Mouse (Mus musculus): Measurements from ENCODE around the gene Arhgap32.
"Not testable (repeated sequence)": the region's sequence is repeated elsewhere in the genome, so short reads cannot be mapped to it uniquely, and the experiment has no call there.

The Arhgap32 gene

DNA sequence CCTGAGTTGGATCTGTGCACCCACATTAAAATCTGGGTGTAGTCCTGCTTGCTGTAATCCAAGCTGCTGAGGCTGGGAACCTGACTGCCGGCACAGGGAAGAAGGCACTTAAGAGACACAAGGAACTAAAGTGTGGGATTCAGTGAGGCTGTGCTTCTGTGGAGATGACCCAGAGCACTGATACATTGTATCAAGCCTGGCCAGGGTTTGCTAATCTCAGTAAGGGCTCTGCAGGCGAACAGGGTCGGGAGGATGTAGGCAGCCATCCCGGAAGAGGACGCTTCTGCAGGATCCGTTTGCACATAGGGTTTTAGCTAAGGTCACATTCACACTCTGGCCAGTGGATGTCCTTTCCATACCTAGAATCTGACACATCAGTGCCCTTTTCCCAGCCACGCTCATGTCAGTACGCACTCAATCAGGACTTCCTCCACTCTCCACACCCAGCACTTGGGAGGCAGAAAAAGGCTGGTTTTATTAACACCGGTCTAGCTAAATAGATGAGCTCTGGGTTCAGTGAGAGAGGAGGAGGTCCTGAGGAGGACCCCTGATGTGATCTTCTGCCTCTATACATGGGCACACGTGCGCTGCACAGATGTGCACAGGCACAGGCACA, 20.9 kb downstream of the Arhgap32 start:
- DNase-seq (ENCODE audit: extremely low spot score, low read depth, low spot score) = no peak

DNA sequence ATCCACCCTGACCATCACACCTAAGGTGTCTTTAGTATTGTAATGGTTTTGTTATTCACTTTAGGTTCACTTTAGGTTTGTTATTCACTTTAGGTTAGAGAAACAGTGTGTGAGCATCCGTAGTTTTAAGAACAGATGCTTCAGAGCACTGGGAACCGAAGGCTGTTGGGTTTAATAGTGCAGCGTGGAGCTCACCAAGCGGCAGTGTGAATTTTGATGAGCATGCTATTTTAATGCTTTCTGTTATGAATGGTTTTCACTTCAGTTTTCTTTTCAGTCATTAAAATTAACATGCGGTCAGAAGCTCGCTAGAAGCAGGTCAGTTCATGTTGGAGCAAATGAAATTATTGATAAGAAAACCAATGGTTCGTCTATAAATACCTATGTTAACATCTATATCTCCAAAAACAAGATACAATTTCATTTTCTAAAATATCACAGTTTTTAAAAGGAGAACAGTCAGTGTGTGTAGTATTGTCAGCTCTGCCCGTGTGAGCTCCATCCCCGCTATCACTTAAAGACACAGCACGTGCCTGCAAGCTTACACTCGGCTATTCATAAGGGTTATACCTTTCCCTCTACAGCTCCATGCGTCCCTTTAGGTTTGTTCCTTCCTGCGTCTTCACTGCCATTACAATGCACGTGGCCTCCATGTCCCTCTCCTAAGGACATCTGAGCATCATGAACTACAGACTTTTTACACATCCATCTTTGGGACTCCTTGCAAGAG, 21.9 kb downstream of the Arhgap32 start:
- no peak for DNase-seq (ENCODE audit: extremely low spot score, low read depth, low spot score)

DNA sequence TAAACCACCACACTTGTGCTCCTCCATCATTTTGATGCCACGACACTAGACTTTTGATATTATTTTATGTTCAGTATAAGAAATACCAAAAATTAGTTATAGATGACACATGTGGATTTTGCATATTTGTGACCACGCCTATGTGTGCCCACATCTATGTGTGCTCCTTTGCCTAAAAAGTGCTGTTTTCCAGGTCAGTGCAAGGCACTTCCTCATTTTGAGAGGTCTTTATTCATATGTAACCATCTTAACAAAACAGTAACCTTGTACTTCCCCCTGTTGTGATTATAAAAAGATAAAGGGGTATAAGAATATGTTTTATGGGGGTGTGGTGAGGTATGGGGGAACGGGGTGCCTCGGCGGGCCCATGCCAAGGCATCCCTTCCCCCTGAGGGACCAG, 22.7 kb downstream of the Arhgap32 start:
- DNase-seq (ENCODE audit: extremely low spot score, low read depth, low spot score) = no peak

DNA sequence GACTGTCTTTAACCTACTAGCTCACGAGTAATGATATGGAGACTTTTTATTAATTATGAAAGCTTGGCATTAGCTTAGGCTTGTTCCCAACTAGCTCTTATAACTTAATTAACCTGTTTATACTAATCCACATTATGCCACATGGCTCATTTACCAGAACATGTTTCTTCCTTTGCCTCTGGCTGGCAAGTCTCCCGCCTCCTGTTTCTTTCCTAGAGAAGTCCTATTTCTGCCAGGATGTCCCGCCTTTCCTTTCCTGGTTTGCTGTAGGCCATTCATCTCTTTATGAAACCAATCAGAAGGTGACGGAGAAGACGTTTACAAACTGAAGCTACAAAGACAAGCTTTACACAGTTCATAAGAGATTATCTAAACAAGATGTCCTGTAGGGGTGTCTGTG, 23.7 kb downstream of the Arhgap32 start:
- DNase-seq (ENCODE audit: extremely low spot score, low read depth, low spot score) = no peak

DNA sequence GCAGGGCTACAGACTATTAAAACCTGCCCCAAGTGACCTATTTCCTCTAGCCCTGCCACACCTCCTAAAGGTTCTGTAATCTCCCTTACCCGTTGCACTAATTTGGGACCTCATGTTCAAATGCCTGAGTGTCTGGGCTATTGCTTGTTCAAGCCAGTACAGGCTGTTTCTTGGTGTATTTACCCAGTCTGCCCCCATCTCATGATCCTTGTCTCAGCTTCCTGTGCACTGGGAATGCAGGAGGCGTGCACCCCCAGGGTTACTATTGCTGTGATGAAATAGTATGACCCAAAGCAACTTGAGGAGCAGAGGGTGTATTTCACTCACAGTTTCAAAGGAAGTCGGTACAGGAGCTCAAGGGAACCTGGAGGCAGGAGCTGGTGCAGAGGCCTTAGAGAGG, 26.9 kb downstream of the Arhgap32 start:
- DNase-seq (ENCODE audit: extremely low spot score, low read depth, low spot score) = no peak

DNA sequence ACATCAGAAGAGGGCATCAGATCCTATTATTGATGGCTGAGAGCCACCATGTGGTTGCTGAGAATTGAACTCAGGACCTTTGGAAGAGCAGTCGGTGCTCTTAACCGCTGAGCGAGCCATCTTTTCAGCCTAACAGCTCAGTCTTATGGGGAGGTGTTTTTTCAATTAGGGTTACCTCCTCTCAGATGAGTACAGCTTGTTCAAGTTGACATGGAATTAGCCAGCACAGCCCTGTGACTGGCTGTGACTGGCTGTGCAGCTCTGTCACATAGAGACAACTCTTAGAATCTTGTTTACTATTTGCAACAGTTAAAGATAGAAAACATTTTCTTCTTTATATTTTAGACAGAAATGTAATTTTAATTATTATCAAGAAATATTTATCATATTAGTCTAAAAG, 27.5 kb downstream of the Arhgap32 start:
- no peak for DNase-seq (ENCODE audit: extremely low spot score, low read depth, low spot score)

DNA sequence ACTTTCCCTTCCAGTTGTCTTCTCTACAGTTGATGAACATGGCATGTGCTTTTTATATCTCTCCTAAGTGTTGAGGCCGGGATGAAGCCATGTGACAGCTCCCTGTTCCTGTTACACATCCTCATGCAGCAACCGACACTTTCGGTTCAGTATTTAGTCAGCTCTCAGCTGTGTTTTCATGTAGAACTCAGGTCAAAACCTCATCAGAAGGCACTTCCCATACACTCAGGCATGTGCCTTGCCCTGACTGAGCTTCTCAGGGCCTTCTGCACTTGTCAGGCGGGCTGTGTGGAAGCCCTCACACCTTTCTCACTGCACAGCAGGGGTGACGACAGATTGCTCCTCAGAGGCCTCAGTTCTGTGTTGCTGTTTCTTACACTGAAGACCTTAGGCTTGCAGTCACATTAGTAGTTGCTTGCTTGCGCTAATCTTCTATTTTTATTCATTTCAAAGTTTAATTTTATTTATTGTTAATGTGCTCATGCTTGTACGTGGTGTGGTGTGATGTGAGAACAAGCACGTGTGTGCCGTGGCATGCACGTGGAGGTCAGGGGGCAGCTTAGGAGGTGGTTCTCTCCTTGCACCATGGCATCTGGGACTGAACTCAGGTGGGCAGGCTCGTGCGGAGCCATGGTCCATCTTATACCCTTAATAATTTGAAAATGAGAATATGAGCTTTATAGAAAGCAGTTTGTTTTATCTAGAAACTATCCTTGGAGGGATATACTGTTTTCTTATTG, 30.5 kb downstream of the Arhgap32 start:
- DNase-seq (ENCODE audit: extremely low spot score, low read depth, low spot score) = no peak

DNA sequence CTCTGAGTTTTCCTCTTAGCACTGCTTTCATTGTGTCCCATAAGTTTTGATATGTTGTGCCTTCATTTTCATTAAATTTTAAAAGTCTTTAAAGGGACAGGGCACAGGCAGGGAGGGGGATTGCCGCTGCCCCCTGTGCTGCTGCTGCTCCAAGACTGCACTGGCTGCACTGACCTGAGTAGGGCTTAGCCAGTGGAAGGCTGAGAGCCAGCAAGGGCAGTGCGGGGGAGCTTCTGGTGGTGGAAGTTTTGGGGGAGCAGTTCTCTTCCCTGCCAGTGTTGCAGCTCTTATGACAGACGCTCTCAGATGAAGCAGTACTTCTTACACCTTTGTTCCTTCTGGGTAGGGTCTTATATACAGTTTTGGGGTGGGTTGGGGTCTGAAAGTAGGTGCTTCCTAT, 33.3 kb downstream of the Arhgap32 start:
- DNase-seq (ENCODE audit: extremely low spot score, low read depth, low spot score) = no peak

DNA sequence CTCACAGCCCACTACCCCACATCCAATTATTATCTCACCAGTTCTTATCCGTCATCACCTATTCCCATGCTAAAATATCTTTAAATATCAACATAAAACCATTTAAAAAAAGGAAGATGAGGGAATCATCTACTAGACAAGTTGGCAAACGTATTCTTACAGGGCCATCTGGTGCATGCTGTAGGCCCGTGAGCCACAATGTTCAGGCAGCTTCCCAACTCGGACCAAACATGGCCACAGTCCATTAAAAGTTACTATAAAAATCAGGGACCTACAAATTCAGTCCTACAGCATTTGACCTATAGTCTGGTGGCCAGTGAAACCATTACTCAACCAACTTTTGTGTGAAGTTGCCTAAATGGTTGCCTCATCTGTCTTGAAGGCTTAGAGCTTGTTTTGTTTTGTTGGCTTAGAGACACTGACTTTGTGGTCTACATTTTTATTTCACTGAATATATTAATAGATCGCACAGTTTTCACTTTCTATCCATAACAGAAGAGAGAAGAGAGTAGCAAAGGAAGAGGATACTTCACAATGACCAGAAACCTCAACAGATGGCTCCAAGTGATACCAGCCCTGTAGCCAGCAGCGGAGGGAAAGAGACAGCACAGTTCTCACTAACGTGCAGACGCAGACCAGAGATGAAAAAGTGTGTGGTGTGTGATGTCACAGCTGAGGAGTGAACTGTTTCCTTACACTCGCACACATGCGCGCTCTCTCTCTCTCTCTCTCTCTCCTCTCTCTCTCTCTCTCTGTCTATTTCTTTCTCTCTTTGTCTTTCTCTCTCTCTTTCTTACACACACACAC, 34.1 kb downstream of the Arhgap32 start:
- DNase-seq (ENCODE audit: extremely low spot score, low read depth, low spot score) = no peak

DNA sequence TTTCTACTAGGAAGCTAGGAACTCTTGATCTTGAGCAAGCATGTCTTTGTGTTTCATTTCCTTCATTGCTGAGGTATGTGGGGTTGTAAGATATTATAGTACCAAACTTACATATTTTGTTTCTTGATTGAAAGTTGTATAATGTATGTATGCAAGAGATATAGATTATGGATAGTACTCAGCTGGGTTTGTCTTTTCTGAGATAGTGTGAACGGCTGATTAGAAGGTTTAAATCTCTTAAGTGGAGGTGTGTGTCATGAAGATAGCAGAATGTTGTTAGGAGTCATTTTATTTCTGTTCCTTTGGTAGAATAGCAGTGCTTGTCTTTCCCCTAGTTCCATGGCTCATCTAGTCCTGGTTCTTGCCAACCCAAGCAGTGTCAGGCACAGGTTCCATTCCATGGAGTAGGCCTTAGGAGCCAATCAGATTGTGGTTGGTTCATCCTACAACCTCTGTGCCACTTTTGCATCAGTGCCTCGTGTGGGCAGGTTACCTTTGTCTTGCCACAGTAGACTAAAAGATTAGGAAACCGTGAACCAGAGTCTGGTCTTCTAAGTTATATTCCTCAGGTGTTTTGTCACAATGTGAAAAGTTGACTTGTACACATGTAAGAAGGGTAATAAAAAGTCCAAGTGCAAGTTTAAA, 38.9 kb downstream of the Arhgap32 start:
- DNase-seq (ENCODE audit: extremely low spot score, low read depth, low spot score) = no peak

DNA sequence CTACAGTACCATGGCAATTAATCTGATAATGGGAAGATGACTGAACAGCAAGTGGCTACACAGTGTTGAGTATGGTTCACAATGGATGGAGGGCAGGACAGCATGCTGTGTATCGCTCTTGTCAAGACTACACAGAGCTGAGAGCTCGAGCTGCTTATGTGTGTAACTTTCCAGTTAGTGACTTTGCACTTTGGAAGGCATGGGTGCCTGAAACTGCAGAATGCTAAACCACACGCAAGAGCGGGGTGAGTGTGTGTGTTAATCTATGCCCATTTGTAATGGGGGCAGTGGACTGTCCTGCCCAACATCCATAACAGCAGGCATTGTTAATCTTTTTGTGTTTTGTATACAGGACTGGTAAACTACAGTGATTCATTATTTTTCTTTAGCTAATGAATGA, 40.8 kb downstream of the Arhgap32 start:
- DNase-seq (ENCODE audit: extremely low spot score, low read depth, low spot score) = no peak

DNA sequence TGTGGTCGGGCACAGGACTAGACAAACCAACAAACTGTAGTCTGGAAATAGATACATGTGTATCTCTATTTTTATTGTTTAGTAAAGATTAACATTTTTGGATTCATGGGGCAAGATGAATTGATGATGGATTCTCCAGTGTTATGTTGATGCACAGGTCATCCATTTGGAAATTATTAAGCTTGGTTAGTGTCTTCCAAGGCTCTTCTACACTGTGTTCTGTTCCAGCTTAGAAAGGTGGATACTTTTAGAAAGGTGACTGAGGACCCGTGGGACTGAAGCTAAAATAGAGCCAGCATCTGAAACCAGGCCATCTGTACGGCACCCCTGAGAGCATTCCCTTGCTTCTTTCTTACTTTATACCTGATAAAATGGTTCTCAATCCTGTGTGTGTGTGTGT, 41.3 kb downstream of the Arhgap32 start:
- DNase-seq (ENCODE audit: extremely low spot score, low read depth, low spot score) = no peak

DNA sequence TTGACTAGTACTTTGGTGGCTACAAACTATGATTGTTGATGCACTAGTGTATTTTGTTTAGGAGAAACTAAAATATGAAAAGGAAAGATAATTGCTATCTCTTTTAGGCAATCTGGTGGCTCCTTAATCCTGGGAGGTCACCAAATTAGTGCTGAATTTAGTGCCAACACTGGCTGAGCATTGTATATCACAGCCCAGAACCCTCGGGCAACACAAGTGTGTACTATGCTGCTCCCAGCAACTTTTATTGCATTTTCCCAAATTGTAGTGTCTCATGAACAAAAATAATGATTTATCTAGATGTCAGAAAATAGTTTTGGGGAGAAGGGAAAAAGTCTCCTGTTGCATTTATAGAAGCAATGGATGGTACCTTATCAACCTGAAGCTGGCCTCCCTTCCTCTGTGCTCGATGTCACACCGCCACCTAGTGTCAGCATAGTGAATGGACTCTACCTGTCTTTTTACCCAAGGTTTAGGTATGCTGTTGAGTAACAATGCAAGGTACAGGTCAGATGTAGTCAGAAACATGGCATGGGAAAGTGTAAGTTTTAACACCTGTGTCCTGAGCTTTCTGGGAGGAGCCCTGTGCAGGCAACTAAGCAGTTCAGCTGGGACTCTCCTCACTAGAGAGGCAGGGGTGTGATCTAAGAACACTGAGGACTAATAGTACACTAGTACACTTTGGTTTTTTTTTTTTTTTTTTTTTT, 43.1 kb downstream of the Arhgap32 start:
- DNase-seq (ENCODE audit: extremely low spot score, low read depth, low spot score) = peak; percentile 64

DNA sequence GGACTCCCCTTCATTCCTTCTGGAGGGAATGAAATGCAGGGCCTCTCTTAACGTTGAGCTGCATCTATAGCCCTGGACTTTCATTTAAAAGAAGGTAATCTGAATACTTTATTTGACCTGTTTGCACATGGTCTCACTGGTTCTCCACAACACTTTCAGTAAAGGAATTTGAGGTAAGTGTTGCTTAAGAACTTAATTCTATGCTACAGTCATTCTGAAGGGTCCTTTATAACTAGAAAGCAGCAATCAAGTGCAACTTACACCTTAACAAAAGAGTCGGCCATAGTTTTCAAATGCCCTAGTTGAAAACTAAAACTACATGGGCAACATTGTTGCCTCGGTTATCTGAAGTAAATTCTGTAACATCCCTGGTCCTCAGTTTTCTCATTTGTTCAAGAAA, 43.8 kb downstream of the Arhgap32 start:
- DNase-seq (ENCODE audit: extremely low spot score, low read depth, low spot score) = no peak

DNA sequence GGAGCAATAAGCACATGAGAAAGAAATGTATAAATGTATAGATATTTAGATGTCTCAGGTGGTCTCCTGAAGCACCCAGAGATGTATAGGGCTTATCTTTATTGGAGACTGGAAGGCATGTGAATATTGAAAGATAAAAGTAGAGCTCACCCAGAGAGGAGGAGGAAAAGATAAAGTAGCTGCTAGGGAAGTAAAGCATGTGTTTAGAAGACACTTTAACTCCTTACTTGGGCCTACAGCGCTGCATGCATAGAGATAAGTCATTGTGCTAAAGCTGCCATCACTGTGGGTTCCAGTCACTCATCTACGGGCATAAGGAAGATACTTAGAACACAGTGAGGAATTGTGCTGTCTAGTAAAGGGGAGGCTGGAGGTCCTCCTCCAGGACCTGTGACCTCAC, 46.9 kb downstream of the Arhgap32 start:
- DNase-seq (ENCODE audit: extremely low spot score, low read depth, low spot score) = no peak

DNA sequence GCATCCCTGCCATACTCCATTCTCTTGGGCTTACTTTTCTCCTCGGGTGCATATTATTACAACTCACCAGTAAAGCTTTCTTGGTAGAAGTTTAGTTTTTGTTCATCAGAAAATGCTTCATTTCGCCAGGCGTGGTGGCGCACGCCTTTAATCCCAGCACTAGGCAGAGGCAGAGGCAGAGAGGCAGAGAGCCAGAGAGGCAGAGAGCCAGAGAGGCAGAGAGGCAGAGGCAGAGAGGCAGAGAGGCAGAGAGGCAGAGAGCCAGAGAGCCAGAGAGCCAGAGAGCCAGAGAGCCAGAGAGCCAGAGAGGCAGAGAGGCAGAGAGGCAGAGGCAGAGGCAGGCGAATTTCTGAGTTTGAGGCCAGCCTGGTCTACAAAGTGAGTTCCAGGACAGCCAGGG, 47.9 kb downstream of the Arhgap32 start:
- DNase-seq (ENCODE audit: extremely low spot score, low read depth, low spot score) = not testable (repeated sequence)

DNA sequence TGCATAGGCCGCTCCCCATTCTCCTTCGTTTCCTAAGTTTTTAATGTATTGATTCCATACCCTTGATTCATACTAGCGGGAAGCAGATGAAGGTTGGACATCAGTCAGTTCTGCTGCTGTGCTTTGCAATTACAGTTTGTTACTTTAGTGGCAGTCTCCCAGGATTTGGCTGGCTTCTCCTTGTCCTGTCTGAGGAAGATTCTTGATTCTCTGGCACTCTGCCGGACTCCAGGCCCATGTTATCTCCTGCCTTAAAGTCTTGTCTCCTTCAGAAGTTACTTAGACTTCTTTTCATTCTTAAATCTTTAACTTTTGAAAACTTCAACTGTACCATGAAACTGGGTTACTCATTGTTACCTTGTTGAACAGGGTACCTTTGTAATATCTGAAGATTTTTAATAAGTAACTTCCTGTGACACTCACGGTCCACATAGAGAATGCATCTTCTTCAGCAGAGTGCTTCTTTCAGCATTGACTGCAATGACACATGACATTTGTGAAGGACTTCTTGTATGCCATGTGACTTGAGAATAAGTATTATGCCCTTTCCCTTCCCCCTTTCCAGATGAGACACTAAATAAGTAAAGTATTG, 52.7 kb downstream of the Arhgap32 start:
- no peak for DNase-seq (ENCODE audit: extremely low spot score, low read depth, low spot score)

DNA sequence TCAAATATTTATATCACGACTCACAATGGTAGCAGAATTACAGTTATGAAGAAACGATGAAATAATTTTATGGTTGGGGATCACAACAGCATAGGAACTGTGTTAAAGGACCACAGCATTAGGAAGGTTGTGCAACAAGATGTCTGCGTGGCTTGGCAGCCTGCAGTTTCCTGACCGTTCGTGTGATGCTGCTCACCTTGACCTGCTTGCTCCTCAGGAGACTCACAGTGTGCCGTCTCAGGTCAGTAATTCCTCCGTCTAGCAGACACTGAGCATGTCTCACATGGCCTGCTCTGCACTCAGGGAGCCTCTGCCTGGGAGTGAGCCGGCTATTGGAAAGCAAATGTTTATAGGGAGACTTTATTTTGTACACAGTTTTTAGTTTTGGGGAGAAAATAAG, 54.8 kb downstream of the Arhgap32 start:
- no peak for DNase-seq (ENCODE audit: extremely low spot score, low read depth, low spot score)

DNA sequence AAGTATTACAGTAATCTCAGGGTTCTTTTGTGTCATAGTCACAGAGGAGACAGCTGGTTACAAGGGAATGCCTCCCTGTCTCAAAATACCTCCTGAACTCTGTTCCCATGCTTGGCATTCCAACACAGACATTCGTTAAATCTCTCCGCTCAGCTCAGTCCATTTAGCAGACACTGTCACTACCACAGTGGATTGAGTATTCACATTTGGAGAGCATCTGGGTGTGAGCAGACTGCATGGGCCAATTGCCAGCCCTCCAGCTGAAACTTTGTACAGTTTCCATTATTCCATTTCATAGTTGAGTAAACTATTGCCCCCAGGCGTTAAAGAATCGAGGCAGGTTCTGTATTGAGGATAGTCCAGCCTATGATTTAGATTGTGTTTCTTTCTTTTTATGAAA, 60.7 kb downstream of the Arhgap32 start:
- DNase-seq (ENCODE audit: extremely low spot score, low read depth, low spot score) = no peak

DNA sequence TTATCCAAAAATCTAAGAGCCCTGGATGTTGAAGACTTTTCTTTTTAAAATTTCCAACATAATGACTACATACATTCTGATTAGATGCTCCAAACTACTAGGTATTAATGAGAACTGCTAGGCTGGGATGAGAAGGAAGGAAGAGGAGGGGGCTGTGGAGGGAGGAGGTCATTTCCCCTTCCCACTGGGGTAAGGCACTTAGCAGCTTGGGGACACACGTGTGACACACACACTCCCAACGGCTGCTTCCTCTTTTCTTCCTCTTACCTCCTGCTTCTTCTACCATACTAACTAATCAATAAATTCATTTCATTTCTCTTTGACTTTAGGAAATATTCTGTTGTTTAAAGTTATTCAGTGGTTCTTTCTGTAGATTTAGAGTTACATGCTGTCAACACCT, 65.2 kb downstream of the Arhgap32 start:
- no peak for DNase-seq (ENCODE audit: extremely low spot score, low read depth, low spot score)
